Mouse (Mus musculus) urinary bladder, adult 2 months (tissue): ENCODE data around the gene BC051142. TPM values are rescaled to one million over a fixed set of nuclear protein-coding genes. Genes with fewer than 3 reads are reported as not detected.

Source experiments
- DNase-seq: peaks from one replicate; pipeline ENCODE4 v3.0.0; 2022; ENCODE audit warnings: low spot score
- polyA plus RNA-seq: library from polyadenylated mRNA; depleted of rRNA; stranded (reverse); fragments of >200 nt; gene quantifications from 2 replicates; pipeline ENCODE4 v1.2.3, GENCODE M21; 2012; rRNA removed

The BC051142 gene
- polyA plus RNA-seq, result 1.2 and 1.6 TPM in 2 replicates

- DNase-seq, result peak; percentile 37
These were observed at the start of gene BC051142 for GRCm38 (mm10) chr17:34398711-34399393. Gene BC051142, plus strand, starts transcription at chr17:34398820.

DNA sequence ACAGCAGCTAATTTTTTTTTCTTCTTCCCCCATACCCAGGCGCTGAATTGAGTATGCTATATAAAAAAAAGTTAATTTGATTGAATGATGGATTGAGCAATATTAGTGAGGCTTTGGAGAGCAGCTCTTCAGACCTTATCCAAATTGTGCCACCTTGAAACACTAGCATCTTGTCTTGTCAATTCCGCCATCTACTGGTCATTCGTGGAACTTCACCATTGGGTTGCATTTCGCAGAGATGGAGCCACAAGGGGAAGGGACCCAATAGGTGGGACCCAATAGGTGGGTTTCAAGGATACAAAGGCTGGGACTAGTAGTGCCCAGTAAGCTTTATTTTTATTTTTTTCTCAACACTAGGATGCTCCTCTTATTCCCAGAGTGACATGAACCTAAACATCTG, 49.2 kb upstream of the BC051142 start:
- DNase-seq, result no peak

GRCm38 (mm10) chr17:34354539-34354938, 44.1 kb upstream of the BC051142 start, which contains the start of gene Btnl2:
Gene Btnl2, plus strand, starts transcription at chr17:34354822.
- no peak for DNase-seq

DNA sequence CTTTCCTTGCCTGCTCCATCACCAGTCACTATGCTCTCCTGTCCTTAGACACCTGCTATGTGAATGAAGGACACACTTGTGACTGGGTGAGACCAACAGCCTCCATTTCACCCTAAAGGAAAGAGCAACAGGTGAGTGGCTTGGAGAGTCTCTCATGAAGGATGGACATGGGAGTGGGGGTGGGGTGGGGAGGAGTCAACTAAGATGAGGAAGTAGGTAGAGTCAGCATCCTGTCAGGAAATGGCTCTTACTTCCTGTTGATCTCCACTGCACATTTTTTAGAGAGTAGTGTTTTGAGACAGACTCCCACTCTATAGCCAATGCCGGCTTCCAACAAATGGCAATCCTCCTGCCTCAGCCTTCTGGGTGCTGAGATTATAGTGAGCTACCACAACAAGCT, 43.7 kb upstream of the BC051142 start:
- no peak for DNase-seq

DNA sequence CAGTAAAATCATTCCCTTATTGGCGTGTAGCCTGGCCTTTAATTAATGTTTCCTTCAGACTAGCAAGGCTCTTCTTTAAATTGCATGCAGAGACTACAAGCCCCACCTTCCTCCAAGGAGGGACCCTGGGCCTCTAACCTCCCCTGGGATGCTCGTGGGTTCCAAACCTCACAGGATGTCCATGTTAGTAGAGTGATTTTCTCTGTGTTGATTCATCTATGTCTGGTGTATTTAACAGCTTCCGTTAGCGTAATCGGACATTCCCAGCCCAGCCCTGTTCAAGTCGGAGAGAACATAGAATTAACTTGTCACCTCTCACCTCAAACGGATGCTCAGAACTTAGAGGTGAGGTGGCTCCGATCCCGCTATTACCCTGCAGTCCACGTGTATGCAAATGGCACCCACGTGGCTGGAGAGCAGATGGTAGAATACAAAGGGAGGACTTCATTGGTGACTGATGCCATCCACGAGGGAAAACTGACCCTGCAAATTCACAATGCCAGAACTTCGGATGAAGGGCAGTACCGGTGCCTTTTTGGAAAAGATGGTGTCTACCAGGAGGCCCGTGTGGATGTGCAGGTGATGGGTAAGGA, 35.6 kb upstream of the BC051142 start:
- DNase-seq, result no peak

GRCm38 (mm10) chr17:34363676-34364310, 34.8 kb upstream of the BC051142 start:
- DNase-seq, result no peak

DNA sequence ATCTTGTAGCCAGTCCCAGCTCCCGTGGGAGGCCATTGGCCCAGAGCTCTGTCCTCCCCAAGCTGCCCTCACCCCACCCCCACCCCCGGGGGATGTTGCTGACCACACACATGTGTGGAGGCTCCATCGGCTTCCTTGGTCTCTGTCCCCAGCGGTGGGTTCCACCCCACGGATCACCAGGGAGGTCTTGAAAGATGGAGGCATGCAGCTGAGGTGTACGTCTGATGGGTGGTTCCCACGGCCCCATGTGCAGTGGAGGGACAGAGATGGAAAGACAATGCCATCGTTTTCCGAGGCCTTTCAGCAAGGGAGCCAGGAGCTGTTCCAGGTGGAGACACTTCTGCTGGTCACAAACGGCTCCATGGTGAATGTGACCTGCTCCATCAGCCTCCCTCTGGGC, 33.6 kb upstream of the BC051142 start:
- DNase-seq, result no peak

GRCm38 (mm10) chr17:34370563-34370962, 28.1 kb upstream of the BC051142 start:
- DNase-seq, result no peak

DNA sequence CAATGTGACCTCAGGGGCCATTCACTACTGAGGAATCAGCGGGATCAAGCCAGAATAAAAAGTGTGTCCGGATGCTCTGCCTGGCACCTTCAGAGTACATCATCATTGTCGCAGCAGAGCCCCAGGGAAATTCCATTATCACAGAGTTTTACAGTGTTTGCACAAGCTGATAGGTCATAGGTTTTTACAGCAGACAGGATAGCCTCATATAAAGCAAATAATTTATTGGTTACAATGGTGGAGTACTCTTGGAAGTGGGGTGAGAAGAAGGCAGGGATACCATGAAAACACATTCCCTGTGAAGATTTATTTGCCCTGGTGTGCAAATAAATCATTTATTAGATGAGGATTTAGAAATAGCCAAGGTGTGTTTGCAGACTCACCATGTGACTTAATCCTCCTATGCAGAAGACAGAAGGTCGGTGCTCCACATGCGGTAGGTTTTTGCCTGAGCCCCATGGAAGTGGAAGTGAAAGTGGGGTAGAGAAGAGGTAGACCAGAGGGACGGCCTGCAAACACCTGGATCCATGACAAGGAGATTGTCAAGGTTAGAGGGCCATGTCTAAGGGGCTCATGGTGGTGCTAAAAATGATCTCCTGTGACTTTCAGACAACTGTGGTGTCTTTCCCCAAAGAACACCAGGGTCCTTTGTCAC, 25.4 kb upstream of the BC051142 start:
- no peak for DNase-seq

DNA sequence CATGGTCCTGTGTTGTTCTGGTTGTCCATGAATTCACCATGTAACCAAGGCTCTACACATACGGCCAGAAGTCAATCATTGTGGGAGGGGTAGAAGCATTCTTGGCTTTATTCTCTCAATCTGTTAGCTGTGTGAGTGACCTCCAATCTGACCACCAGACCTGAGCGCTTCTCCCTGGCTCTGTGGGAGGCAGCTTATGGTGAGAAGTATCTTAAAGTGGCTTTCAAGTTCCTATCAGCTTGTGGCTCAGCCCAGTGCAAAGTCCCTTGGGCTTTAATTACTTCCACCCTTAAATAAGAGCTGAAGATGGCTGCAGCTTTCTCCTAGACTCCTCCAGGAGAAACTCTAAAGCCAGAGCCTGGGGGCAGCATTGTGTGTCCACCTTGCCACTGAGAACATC, 21.8 kb upstream of the BC051142 start, which contains the start of gene Btnl1:
Btnl1 (plus strand) TSS at position 286 of the 400 bp plus-strand sequence.
- no peak for DNase-seq

- DNase-seq, result no peak
These were observed 21.0 kb upstream of the BC051142 start for GRCm38 (mm10) chr17:34377450-34378209.

GRCm38 (mm10) chr17:34378716-34379115, 19.9 kb upstream of the BC051142 start:
- DNase-seq, result no peak

DNA sequence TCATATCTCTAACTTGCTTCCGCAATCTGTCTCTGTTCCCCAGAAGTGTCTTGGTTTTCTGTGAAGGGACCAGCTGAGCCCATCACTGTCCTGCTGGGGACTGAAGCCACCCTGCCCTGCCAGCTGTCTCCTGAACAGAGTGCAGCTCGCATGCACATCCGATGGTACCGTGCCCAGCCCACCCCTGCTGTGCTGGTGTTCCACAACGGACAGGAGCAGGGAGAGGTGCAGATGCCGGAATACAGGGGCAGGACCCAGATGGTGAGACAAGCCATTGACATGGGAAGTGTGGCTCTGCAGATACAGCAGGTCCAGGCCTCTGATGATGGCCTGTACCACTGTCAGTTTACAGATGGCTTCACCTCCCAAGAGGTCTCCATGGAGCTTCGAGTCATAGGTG, 19.2 kb upstream of the BC051142 start:
- DNase-seq, result no peak

GRCm38 (mm10) chr17:34381876-34382275, 16.7 kb upstream of the BC051142 start:
- DNase-seq, result no peak

DNA sequence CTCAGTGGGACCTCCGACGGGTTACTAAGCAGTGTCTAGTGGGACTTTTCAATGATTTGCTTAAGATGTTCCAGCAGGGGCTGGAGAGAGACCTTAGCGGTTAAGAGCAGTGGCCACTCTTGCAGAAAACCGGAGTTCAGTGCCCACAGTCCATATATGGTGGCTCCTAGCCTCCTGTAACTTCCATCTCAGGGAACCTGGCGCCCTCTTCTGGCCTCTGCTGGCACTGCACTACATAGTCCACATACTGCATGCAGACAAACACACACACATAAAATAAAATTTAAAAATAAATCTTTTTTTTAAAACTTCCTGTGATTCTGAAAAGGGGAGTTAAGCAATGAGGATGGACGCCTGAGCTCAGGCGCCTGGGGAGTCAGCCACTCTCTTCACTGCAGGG, 15.4 kb upstream of the BC051142 start:
- DNase-seq, result no peak

DNA sequence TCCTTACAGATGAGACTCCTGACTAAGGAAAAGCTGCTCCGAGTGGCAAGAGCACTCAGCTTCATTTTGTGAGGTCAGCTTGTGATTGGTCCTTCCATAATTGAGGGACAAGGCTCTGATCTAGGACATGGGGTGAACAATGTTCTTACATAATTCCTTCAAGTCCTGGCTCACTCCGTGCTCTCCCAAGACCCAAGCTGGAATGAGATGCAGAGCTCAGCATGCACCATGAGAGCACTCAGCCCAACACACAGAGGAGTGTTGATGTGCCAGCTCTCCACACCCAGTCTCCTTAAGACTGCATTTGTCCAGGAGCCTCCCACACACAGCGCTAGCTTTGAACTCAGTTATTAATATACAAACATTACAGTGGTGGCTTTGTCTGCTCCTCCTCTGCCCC, 13.9 kb upstream of the BC051142 start:
- DNase-seq, result no peak

GRCm38 (mm10) chr17:34386656-34387055, 12.0 kb upstream of the BC051142 start:
- no peak for DNase-seq

DNA sequence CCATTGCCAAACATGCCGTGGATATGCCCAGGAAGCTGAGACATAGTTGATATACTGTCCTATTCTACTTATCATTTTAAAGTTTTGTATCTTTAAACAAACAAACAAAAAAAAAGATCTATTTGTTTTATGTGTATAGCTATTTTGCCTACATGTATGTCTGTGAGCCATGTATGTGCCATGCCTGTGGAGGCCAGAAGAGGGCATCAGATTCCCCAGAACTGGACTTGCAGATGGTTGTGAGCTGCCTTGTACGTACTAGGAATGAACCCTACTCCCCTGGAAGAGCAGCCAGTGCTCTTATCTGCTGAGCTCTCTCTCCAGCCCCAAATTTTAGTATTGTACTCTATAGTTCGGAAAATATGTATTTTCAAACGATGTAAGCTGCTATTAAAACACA, 10.1 kb upstream of the BC051142 start:
- no peak for DNase-seq

GRCm38 (mm10) chr17:34391507-34391906, 7.1 kb upstream of the BC051142 start:
- no peak for DNase-seq

DNA sequence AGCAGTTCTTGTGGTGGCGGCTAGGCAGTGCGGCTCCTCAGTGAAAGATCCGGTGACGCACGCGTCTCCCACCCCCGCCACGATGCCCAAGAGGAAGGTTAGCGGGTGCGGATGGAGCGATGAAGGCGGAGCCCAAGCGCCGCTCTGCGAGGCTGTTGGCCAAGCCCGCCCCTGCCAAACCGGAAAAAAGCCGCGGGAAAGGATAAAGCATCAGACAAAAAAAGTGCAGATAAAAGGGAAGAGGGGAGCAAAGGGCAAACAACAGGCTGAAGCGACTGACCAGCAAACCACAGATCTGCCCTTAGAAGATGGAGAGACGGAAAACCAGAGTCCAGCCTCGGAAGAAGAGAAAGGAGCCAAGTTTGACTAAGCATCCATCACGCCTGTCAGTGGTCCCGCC, 6.3 kb upstream of the BC051142 start:
- DNase-seq, result no peak

GRCm38 (mm10) chr17:34397357-34397756, 1.3 kb upstream of the BC051142 start:
- no peak for DNase-seq
